In genomic region chr8:86768499-86768898, GRCm38 (mm10) we compare ENCODE assay signal across 8 mouse cellular contexts. TPM values are rescaled to one million over a fixed set of nuclear protein-coding genes. Genes with fewer than 3 reads are reported as not detected.
DNase-seq lines count a peak whose midpoint lies in the region; ATAC-seq lines count a peak whose summit lies in the region.

No protein-coding gene starts in this region.

- ATAC-seq in activated CD4-positive, CD25-positive, alpha-beta regulatory T cell, adult 4 months: no peak

- intact Hi-C loops in gastrocnemius, postnatal 36 days (cut with DNase I): no loop called here

- DNase-seq in frontal cortex, postnatal 36 days (ENCODE audit: low spot score in 2 of 2): peak; percentile 33 to 45
- no peak for DNase-seq in frontal cortex, postnatal 25 days (ENCODE audit: low spot score in 2 of 2)
- DNase-seq in MN1 (ENCODE audit: low spot score): peak; percentile 67
- peak; percentile 39 to 57 for DNase-seq in gastrocnemius, postnatal 36 days
- DNase-seq in lung, postnatal 25 days (ENCODE audit: low spot score): peak; percentile 65
- DNase-seq in yolk sac, embryonic 10.5 days (ENCODE audit: low spot score): no peak
- DNase-seq in thymus, postnatal 4 days: no peak

RNA-seq across cellular contexts. Expression of gene Siah1a, which starts 22.8 kb away (rescaled TPM):
- 10 to 100 TPM in 1 of 2 experiments, 1 to 10 TPM in 1; 9.6 to 10.8 TPM for total RNA-seq in gastrocnemius, postnatal 36 days (2021)
- 1 to 10 TPM; 5.6 to 8.2 TPM for polyA plus RNA-seq in activated CD4-positive, CD25-positive, alpha-beta regulatory T cell, adult 4 months (2017; shearing (Covaris generic))

RNA-seq across cellular contexts. Expression of gene Gm10638, which starts 23.0 kb away (rescaled TPM):
- total RNA-seq in gastrocnemius, postnatal 36 days (2021): 1 to 10 TPM; 3.9 to 7.0 TPM
- polyA plus RNA-seq in activated CD4-positive, CD25-positive, alpha-beta regulatory T cell, adult 4 months (2017; shearing (Covaris generic)): not detected

Comparison
In these comparisons a context has a peak if more than half of its experiments do, and no peak if none do; other contexts are left out.
1. DNase-seq: peak in frontal cortex, postnatal 36 days (2 of 2), MN1 (single experiment), gastrocnemius, postnatal 36 days (2 of 2) and lung, postnatal 25 days (single experiment); none in frontal cortex, postnatal 25 days (0 of 2), yolk sac, embryonic 10.5 days (single experiment) and thymus, postnatal 4 days (single experiment).